Mouse (Mus musculus) forebrain, embryonic 16.5 days (tissue): ENCODE measurements around the gene Sipa1l2. TPM values are rescaled to one million over a fixed set of nuclear protein-coding genes. Genes with fewer than 3 reads are reported as not detected.

Experiments used
- ATAC-seq: fragments of 200-750 bp; cut with Nextera tagmentation; 2 replicates; pipeline ENCODE4 v1.8.0; 2017; ENCODE audit warnings: mild to moderate bottlenecking, moderate library complexity
- H3K27ac ChIP-seq: fragments of 300-500 bp; sonication (generic); 2 replicates; pipeline ENCODE4 v1.5.1; 2014; ENCODE audit warnings: low read length, control low read depth
- H3K27me3 ChIP-seq: fragments of 300-500 bp; sonication (generic); replicated peaks from 2 replicates; pipeline ENCODE4 v1.6.1; 2014; ENCODE audit warnings: low read length; ENCODE audit not compliant: control insufficient read depth, insufficient read depth
- H3K36me3 ChIP-seq: fragments of 300-500 bp; sonication (generic); 2 replicates; pipeline ENCODE4 v1.6.1; 2014; ENCODE audit not compliant: control insufficient read depth, insufficient read depth
- H3K4me1 ChIP-seq: fragments of 300-500 bp; sonication (generic); replicated peaks from 2 replicates; pipeline ENCODE4 v1.6.1; 2014; ENCODE audit warnings: low read length; ENCODE audit not compliant: control insufficient read depth, insufficient read depth
- H3K4me2 ChIP-seq: fragments of 300-500 bp; sonication (generic); 2 replicates; pipeline ENCODE4 v1.6.1; 2014; ENCODE audit warnings: mild to moderate bottlenecking, low read length, control low read depth
- H3K4me3 ChIP-seq: fragments of 300-500 bp; sonication (generic); replicated peaks from 2 replicates; pipeline ENCODE4 v1.5.1; 2014; ENCODE audit warnings: mild to moderate bottlenecking, low read length, control low read depth
- H3K9ac ChIP-seq: fragments of 300-500 bp; sonication (generic); replicated peaks from 2 replicates; pipeline ENCODE4 v1.6.1; 2014; ENCODE audit warnings: low read depth, low read length, control low read depth
- H3K9me3 ChIP-seq: fragments of 300-500 bp; sonication (generic); 2 replicates; pipeline ENCODE4 v1.6.1; 2016; ENCODE audit warnings: low read length; ENCODE audit not compliant: control insufficient read depth
- WGBS: fragments of 180-500 bp; shearing (Covaris S2); extraction: QIAGEN DNeasy Blood & Tissue Kit; methylation state at CpG from one replicate; pipeline ENCODE4 v1.1.7; 2014; 5-methylcytosine and 5-hydroxymethylcytosine counted together
- polyA plus RNA-seq: library from polyadenylated mRNA; unstranded; fragments of >200 nt; fragmentation: Nextera tagmentation; extraction: Ambion mirVana; gene quantifications from 2 replicates; pipeline ENCODE4 v1.2.1, GENCODE M21; 2015

The Sipa1l2 gene
- polyA plus RNA-seq, 1 experiment from 2014 or later, result 33.4 TPM

DNA sequence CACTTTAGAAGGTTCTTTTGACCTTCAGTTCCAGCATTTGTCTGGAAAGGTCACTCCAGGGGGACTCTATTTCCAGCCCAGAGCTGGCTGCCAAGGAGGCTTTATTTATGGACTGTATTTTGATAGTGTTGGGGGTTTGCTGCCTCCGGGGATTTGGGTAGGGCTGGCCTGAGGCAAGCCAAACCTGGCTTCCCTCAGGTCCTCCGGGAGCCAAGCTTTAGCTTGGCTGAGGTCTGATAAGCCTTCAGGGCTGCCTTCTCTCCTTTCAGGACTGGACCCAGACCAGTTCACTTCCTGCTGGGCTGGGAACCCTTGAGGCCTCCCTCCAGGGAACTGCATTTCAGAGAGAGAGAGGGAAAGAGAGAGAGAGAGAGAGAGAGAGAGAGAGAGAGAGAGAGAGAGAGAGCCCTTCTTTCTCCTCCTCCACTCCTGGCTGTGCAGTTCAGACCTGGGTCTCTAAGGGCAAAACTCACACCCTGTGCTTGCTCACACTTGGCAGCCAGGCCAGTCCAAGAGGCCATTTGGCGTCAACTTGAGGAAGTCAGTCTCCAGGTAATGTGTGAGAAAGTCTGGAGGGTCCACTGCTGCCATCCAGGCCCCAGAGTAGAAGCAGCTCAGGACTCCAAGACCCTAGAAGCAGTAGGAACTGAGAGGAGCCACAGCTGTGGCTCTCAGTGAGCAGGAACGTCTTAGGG lies 201.1 kb downstream of the Sipa1l2 start:
- Histone ChIP-seq H3K27me3 (no peaks in the 10 kb centered on the region), H3K4me3 (no peak overlapping the region), H3K4me2 (no peak overlapping the region), H3K4me1 (0 out of 2 replicates have a peak, but pooled peaks cover 4% of the 10 kb centered on the region), H3K36me3 (no peaks in the 10 kb centered on the region), H3K9ac (no peak overlapping the region), H3K27ac (no peak overlapping the region), H3K9me3 (no peaks in the 10 kb centered on the region)
- no peak for ATAC-seq
- 74% methylated on average over 4 of the region's 4 CpGs for WGBS

Other genes starting within 250 kb of the Sipa1l2 start
- 10.7 and 11.7 TPM in 2 replicates for gene Map10, start 100.0 kb upstream of the Sipa1l2 start, polyA plus RNA-seq
- gene Ntpcr, start 160.2 kb upstream of the Sipa1l2 start, polyA plus RNA-seq, result 26.9 and 30.1 TPM in 2 replicates